Mouse (Mus musculus): ENCODE data around the gene Plb1.

Plb1 gene

GRCm38 (mm10) chr5:32395101-32395892, 162.8 kb downstream of the Plb1 start:
- DNase-seq (ENCODE audit: low spot score), result no peak

GRCm38 (mm10) chr5:32397719-32398118, 165.2 kb downstream of the Plb1 start:
- no peak for DNase-seq (ENCODE audit: low spot score)

GRCm38 (mm10) chr5:32400926-32401325, 168.4 kb downstream of the Plb1 start:
- DNase-seq (ENCODE audit: low spot score), result no peak

GRCm38 (mm10) chr5:32403082-32403953, 170.8 kb downstream of the Plb1 start:
- DNase-seq (ENCODE audit: low spot score), result no peak

- DNase-seq (ENCODE audit: low spot score), result no peak
Observed at GRCm38 (mm10) chr5:32405199-32405855, 172.8 kb downstream of the Plb1 start.

- DNase-seq (ENCODE audit: low spot score), result no peak
Observed at GRCm38 (mm10) chr5:32408771-32409170, 176.3 kb downstream of the Plb1 start.

GRCm38 (mm10) chr5:32409747-32410146, 177.2 kb downstream of the Plb1 start:
- DNase-seq (ENCODE audit: low spot score), result no peak

GRCm38 (mm10) chr5:32410954-32411688, 178.6 kb downstream of the Plb1 start:
- DNase-seq (ENCODE audit: low spot score), result no peak

- no peak for DNase-seq (ENCODE audit: low spot score)
Observed at GRCm38 (mm10) chr5:32412186-32412950, 179.9 kb downstream of the Plb1 start.

- no peak for DNase-seq (ENCODE audit: low spot score)
Observed at GRCm38 (mm10) chr5:32413083-32413482, 180.6 kb downstream of the Plb1 start.

- DNase-seq (ENCODE audit: low spot score), result no peak
Observed at GRCm38 (mm10) chr5:32413569-32413968, 181.1 kb downstream of the Plb1 start.

- no peak for DNase-seq (ENCODE audit: low spot score)
Observed at GRCm38 (mm10) chr5:32414461-32414985, 182.0 kb downstream of the Plb1 start.

- no peak for DNase-seq (ENCODE audit: low spot score)
Observed at GRCm38 (mm10) chr5:32415554-32415953, 183.0 kb downstream of the Plb1 start.
